Mouse (Mus musculus) effector memory CD4-positive, alpha-beta T cell, adult 5 months (primary cell): ENCODE results near the gene Tifab. TPM values are rescaled to one million over a fixed set of nuclear protein-coding genes. Genes with fewer than 3 reads are reported as not detected.

Experiments
- polyA plus RNA-seq: library from polyadenylated mRNA; unstranded; fragments of 100-300 nt; shearing (Covaris generic); gene quantifications from one replicate; pipeline ENCODE4 v1.2.1, GENCODE M21; 2017

The Tifab gene
- not detected for polyA plus RNA-seq

DNA sequence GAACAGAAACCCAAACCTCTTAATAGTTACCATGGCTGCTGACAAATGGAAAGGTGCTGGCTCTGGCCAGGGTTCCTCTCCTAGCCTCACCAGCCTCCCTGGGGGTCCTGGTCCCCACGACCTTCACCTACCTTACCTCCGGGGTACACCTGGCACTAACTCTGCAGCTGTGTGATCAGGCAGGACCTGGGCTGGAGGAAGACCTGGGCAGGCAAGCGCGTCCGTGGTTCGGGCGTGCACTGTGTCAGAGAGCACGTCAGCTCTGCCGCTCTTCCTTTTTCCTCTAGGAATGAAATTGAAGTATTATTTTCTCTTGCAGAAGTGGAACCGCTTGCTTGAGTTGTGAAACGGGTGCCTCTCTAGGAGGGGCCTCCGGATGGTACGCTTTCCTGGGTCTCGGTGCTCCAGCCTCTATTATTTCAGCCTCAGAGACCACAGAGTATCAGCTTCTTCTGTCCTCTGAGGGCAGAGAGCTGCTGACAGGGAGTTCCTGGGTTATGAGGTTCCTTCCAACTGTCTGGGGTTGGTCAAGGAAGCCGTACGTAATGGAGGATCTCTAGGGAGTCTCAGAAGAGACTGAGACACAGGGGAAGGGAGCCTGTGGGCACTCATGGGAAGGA is at the start of gene Tifab:
Gene Tifab (minus strand): TSS at position 470 of the 620 bp plus-strand sequence.

DNA sequence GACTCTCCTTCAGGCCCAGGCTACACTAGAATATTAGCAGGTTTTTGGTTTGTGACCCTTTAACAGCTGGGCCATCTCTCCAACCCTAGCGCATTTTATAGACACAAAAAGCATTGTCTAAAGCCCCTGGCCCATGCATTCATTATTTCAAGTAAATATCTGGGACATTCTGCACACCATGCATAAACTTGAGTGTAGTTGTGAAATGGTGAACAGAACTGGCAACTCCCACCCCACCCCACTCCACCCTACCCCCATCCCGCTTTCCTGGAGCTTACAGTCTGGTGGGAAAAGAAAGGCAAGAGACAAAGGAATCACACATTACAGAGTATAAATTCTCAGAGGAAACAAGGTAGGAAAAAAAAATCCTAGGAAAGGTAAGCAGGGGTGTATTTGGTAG is 42.5 kb downstream of the Tifab start, which contains the start of gene H2afy:
Gene H2afy (minus strand): TSS at position 162 of the 400 bp plus-strand sequence.

Other genes starting within 250 kb of the Tifab start
- 245 TPM for gene H2afy, start 42.5 kb downstream of the Tifab start, polyA plus RNA-seq
- gene Neurog1, start 73.3 kb upstream of the Tifab start, polyA plus RNA-seq = not detected
- not detected for gene Cxcl14, start 117.7 kb upstream of the Tifab start, polyA plus RNA-seq
- gene Gm3045, start 247.7 kb upstream of the Tifab start, polyA plus RNA-seq = not detected